Mouse (Mus musculus) erythroblast, embryonic 14.5 days (primary cell): ENCODE data around the gene AU021092. TPM values are rescaled to one million over a fixed set of nuclear protein-coding genes. Genes with fewer than 3 reads are reported as not detected.

ENCODE experiments used
- H3K27me3 ChIP-seq: 2 replicates; pipeline ENCODE4 v1.6.1; 2012; ENCODE audit warnings: inconsistent platforms; ENCODE audit not compliant: control insufficient read depth
- H3K36me3 ChIP-seq: 2 replicates; pipeline ENCODE4 v1.6.1; 2012; ENCODE audit warnings: mild to moderate bottlenecking, inconsistent platforms; ENCODE audit not compliant: control insufficient read depth
- H3K4me1 ChIP-seq: 2 replicates; pipeline ENCODE4 v1.6.1; 2012; ENCODE audit warnings: inconsistent platforms; ENCODE audit not compliant: control insufficient read depth
- H3K4me3 ChIP-seq: replicated peaks from 2 replicates; pipeline ENCODE3; 2012; ENCODE audit warnings: moderate library complexity, mild to moderate bottlenecking, inconsistent platforms
- H3K9me3 ChIP-seq: 2 replicates; pipeline ENCODE4 v1.6.1; 2012; ENCODE audit warnings: low read length, inconsistent platforms, mixed read lengths; ENCODE audit not compliant: control insufficient read depth
- GATA1 ChIP-seq: IDR thresholded peaks from 2 replicates; pipeline ENCODE4 v1.6.1; 2012; ENCODE audit warnings: low read length, inconsistent platforms, mixed read lengths
- TAL1 ChIP-seq: IDR thresholded peaks from 3 replicates; pipeline ENCODE4 v1.6.1; 2012; ENCODE audit warnings: low read length, inconsistent platforms, mixed read lengths
- polyA plus RNA-seq: library from polyadenylated mRNA; stranded (reverse); fragments of >175 nt; gene quantifications from 2 replicates; pipeline ENCODE4 v1.2.3, GENCODE M21; 2012

AU021092 gene
- polyA plus RNA-seq, 1 experiment, result not detected

- peaks cover 34% of the 10 kb centered on the region for H3K36me3 ChIP-seq
- peak overlapping the region; percentile 85 for H3K4me3 ChIP-seq
- peaks cover 20% of the 10 kb centered on the region for H3K4me1 ChIP-seq
- H3K27me3 ChIP-seq, result no peaks in the 10 kb centered on the region
- TF ChIP-seq GATA1, result no peak
- TF ChIP-seq TAL1, result no peak
- H3K9me3 ChIP-seq, result no peaks in the 10 kb centered on the region
These were observed 19.4 kb downstream of the AU021092 start for GRCm38 (mm10) chr16:5202681-5203080.

DNA sequence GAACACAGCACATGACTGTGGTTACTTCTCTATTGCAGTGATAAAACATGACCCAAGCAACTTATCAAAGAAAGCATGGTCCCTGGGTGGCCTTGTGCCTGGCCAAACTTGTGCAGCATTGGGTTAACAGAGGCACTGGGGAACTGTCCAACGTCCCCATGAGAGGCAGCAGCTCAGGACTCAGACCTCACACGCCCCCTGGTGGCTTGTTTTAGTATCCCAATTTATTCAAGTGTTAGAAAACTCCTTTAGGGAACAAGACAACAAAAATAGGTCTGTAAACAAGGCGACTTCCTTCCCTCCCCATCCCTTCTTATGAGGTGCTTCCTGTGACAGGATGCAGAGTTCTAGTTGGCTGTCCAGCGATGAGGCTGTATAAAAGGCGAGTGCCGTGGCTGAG, 27.0 kb downstream of the AU021092 start:
- no peaks in the 10 kb centered on the region for H3K9me3 ChIP-seq
- H3K4me1 ChIP-seq, result no peaks in the 10 kb centered on the region
- TF ChIP-seq TAL1 (no peak), GATA1 (no peak)
- peaks cover 35% of the 10 kb centered on the region for H3K36me3 ChIP-seq
- H3K4me3 ChIP-seq, result no peak overlapping the region
- no peaks in the 10 kb centered on the region for H3K27me3 ChIP-seq

DNA sequence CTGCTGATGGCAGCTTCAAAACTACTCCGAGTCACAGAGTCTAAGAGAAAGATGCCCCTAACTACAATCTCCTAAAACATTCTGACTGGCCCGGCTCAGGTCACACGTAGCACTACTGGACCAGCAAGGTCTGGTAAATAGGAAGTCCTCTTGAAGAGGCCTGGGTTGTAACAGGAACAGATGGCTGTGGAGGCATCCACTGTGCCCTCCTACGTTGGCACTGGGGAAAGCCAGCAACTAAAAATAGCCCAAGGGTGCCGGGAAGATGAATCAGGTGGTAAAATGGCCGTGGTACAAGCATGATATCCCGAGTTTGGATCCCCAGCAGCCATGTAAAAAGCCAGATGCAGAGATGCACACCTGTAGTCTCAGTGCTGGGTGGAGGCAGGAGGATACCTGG, 35.9 kb downstream of the AU021092 start:
- H3K36me3 ChIP-seq, result no peaks in the 10 kb centered on the region
- TF ChIP-seq GATA1 (no peak), TAL1 (no peak)
- H3K9me3 ChIP-seq, result no peaks in the 10 kb centered on the region
- no peaks in the 10 kb centered on the region; the same call in 1 of the 2 replicates for H3K27me3 ChIP-seq
- H3K4me1 ChIP-seq, result no peaks in the 10 kb centered on the region
- H3K4me3 ChIP-seq, result no peak overlapping the region

DNA sequence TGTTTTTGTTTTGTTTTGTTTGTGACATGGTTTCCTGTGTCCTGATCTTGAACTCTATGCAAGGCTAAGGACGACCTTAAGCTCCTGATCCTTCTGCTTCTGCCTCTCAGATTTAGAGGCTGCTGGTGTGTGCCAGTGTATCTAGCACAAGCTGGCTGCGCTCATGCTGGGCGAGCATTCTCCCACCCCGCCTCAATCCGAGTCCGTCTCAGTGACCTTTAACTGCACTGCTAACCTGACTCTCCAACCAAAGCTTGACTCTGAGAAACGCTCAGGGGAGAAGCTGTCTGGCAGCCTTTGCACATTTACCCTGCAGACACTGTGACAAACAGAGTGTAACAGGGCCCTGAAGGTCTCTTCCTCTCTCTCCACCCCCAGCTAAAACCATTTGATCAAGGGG, 36.4 kb downstream of the AU021092 start:
- TF ChIP-seq TAL1 (no peak), GATA1 (no peak)
- Histone ChIP-seq H3K4me1 (no peaks in the 10 kb centered on the region), H3K4me3 (no peak overlapping the region), H3K9me3 (no peaks in the 10 kb centered on the region), H3K27me3 (no peaks in the 10 kb centered on the region; the same call in 1 of the 2 replicates), H3K36me3 (no peaks in the 10 kb centered on the region)

GRCm38 (mm10) chr16:5184956-5185355, 37.1 kb downstream of the AU021092 start:
- H3K4me3 ChIP-seq, result no peak overlapping the region
- no peaks in the 10 kb centered on the region for H3K9me3 ChIP-seq
- H3K27me3 ChIP-seq, result no peaks in the 10 kb centered on the region; the same call in 1 of the 2 replicates
- no peaks in the 10 kb centered on the region for H3K4me1 ChIP-seq
- TF ChIP-seq TAL1 (no peak), GATA1 (no peak)
- no peaks in the 10 kb centered on the region for H3K36me3 ChIP-seq

GRCm38 (mm10) chr16:5184101-5184500, 38.0 kb downstream of the AU021092 start:
- Histone ChIP-seq H3K9me3 (no peaks in the 10 kb centered on the region), H3K4me3 (no peak overlapping the region), H3K27me3 (no peaks in the 10 kb centered on the region; the same call in 1 of the 2 replicates), H3K4me1 (no peaks in the 10 kb centered on the region), H3K36me3 (no peaks in the 10 kb centered on the region)
- no peak for TF ChIP-seq GATA1
- TF ChIP-seq TAL1, result no peak

DNA sequence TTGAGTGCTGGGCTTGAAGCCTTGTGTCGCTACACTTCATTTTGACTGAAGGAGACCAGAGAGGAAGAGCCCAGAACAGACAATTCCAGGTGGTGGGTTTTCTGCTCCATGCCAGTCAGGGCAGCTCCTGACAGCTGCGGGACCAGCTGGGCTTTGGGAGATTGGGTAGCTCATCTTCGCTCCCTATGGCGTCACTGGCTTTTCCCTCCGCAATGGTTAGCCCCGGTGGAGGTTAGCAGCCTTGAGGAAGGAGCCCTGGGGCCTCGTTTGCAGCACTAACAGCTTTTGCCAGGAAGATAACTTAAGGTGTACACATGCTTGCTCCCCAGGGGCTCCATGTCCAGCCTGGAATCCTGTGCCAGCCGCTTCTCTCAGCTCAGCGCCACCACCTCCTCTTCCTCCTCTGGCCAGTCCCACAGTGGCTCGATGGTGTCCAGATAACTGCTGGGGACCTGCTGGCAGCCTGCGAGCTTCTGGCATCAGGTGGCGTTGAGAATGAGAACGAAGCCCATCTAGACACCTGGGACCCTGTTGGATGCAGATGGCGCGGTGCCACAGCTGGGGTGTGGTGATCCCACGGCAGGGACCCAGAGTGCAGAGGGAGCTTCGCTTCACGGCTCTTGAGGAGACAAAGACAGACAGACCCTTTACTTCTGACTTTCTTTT, 38.7 kb downstream of the AU021092 start:
- Histone ChIP-seq H3K4me3 (no peak overlapping the region), H3K27me3 (no peaks in the 10 kb centered on the region; the same call in 1 of the 2 replicates), H3K9me3 (no peaks in the 10 kb centered on the region), H3K4me1 (no peaks in the 10 kb centered on the region), H3K36me3 (no peaks in the 10 kb centered on the region)
- TF ChIP-seq GATA1, result no peak
- TF ChIP-seq TAL1, result no peak

- no peak for TF ChIP-seq TAL1
- Histone ChIP-seq H3K27me3 (no peaks in the 10 kb centered on the region), H3K9me3 (no peaks in the 10 kb centered on the region), H3K4me1 (no peaks in the 10 kb centered on the region), H3K36me3 (no peaks in the 10 kb centered on the region), H3K4me3 (no peak overlapping the region)
These were observed 49.5 kb downstream of the AU021092 start for GRCm38 (mm10) chr16:5172636-5173035.

DNA sequence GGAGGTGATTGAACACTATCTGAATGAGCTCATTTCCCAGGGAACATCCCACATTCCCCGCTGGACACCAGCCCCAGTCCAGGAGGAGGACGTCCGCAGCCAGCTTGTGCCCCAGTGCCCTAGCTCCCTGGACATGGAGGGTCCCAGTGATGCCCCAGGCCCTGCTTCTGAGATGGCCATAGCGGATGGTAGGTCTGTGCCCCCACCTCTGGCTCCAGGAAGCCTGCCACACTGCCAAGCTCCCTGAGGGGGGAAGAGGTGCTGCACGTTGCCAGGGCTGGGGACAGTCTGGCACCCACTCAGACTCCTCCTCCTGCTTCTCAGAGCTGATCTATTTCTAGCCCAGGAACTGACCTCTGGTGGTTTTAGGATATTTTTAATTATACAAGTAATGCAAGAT, 53.3 kb downstream of the AU021092 start:
- peaks cover 2% of the 10 kb centered on the region; the same call in 1 of the 2 replicates for H3K9me3 ChIP-seq
- no peaks in the 10 kb centered on the region for H3K4me1 ChIP-seq
- no peak overlapping the region for H3K4me3 ChIP-seq

GRCm38 (mm10) chr16:5168038-5168437, 54.1 kb downstream of the AU021092 start:
- no peaks in the 10 kb centered on the region for H3K27me3 ChIP-seq
- H3K36me3 ChIP-seq, result no peaks in the 10 kb centered on the region
- TF ChIP-seq GATA1, result no peak
- TF ChIP-seq TAL1, result no peak
- H3K9me3 ChIP-seq, result peaks cover 2% of the 10 kb centered on the region; the same call in 1 of the 2 replicates
- no peaks in the 10 kb centered on the region for H3K4me1 ChIP-seq
- H3K4me3 ChIP-seq, result no peak overlapping the region

More for the DNA sequence above, 53.3 kb downstream of the AU021092 start:
- Histone ChIP-seq H3K36me3 (no peaks in the 10 kb centered on the region), H3K27me3 (no peaks in the 10 kb centered on the region)
- TF ChIP-seq TAL1, result no peak
- no peak for TF ChIP-seq GATA1
